Mouse (Mus musculus) ZHBTc4 (cell line): ENCODE data around the gene Cdhr3.
"Not testable (repeated sequence)": the region's sequence is repeated elsewhere in the genome, so short reads cannot be mapped to it uniquely, and the experiment has no call there.

Source experiments
- DNase-seq: peaks from one replicate; pipeline ENCODE4 v3.0.0-alpha.2; 2011; ENCODE audit warnings: low read depth, low spot score

Gene Cdhr3

GRCm38 (mm10) chr12:33076309-33076708 is 16.4 kb downstream of the Cdhr3 start:
- peak; percentile 16 for DNase-seq

DNA sequence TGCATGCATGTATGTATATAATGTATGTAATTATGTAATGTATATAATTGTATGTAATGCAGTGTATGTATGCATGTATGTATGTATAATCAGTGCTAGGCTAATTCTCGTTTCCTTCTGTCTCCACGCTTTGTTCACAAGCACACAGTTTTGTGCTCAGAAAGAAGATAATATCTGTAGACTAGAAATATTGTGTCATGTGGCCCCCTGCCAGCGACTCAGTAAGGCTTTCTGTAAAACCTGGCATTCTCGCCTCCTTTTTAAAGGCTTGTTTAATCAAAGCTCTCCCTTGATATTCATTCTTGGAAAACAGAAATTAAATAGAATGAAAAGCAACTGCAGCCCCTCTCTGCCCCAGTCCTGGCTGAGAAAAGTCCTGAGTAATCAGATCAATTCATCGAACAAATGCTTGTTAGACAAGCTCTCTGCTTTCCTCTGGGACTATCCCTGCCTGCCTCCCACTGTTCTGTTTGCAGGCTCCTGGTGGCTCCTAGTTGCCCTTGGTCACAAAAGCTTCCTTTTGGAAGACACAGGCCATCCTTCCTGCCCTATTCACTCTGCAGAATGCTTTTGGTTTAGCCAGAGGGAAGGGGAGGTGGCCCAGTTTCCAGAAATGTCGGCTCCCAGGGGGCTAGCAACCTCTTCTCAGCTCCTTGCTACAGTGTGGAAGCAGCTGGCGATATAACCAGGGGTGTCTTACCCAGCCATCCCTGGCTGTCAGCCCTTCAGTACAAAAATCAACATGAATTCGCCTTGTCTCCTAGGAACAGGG is 20.6 kb downstream of the Cdhr3 start:
- DNase-seq, result no peak

DNA sequence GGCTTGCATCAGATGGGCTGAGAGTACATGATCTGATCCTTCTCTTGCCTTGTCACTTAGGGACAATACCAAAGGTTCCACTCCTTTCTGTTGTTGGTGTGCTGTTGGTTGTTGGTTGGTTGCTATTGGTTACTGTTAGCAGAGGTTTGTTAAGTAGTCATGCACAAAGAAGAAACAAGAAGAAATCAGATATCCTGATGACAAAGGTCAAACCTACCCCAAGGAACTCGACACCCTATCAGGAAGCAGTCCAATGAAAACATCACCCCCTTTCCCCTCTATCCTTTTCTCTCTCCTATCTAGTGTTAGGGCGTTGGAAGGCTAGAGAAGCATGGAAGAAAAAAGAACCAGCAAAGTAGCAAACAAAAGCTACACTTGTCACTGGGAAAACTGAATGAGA is 23.7 kb downstream of the Cdhr3 start:
- no peak for DNase-seq

- DNase-seq, result no peak
Observed at GRCm38 (mm10) chr12:33066355-33066754, 26.3 kb downstream of the Cdhr3 start.

DNA sequence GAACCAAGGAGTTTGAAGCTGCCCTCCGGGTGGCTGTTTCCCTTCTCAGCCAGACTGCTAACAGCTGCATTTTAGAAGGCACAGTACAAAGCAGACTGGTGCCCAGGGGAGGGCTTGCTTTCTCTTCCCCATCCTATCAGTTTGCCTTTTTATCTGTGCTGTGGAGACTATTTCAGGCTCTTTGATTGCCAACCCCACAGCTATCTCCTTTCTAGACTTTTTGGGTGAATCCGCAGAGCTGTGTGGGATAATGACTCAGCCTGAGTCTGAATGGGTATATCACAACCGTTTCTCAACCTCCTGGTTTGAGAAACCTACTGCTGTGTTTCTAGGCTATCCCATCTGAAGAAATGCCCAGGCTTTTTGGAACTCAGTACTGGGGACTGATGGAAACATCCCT is 27.5 kb downstream of the Cdhr3 start:
- DNase-seq, result no peak

- no peak for DNase-seq
Observed at GRCm38 (mm10) chr12:33064266-33064665, 28.4 kb downstream of the Cdhr3 start.

DNA sequence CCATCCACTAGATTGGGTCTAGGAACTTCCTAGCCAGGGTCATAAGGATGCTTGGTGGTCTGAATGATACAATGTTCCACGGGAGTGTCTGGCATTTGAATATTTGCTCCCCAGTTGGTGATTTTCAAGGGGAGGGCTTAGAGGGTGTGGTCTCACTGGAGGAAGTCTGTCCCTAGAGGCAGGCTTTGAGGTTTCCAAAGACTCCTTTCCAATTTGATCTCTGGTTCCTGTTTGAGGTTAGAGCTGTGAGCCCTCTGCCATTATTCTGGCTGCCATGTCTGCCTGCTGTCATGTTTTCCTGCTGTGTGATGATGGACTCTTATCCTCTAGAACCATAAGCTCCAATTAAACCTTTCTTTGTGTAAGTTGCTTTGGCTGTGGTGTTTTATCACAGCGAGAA is 29.4 kb downstream of the Cdhr3 start:
- DNase-seq, result no peak

DNA sequence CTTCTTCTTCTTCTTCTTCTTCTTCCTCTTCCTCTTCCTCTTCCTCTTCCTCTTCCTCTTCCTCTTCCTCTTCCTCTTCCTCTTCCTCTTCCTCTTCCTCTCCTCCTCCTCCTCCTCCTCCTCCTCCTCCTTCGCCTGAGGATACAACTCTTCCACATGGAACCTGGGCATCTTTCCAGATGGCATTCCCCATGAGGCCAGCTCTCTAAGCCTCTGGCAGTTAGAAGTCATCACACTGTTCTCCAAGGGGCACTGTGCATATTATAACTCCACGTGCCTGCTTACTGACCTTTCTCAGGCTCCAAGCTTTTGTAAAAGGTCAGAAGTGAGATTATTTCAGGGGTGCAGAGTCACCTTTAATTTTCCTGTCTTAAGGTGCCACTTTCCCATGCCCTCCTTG is 30.3 kb downstream of the Cdhr3 start:
- not testable (repeated sequence) for DNase-seq

GRCm38 (mm10) chr12:33061651-33062050 is 31.0 kb downstream of the Cdhr3 start:
- no peak for DNase-seq

DNA sequence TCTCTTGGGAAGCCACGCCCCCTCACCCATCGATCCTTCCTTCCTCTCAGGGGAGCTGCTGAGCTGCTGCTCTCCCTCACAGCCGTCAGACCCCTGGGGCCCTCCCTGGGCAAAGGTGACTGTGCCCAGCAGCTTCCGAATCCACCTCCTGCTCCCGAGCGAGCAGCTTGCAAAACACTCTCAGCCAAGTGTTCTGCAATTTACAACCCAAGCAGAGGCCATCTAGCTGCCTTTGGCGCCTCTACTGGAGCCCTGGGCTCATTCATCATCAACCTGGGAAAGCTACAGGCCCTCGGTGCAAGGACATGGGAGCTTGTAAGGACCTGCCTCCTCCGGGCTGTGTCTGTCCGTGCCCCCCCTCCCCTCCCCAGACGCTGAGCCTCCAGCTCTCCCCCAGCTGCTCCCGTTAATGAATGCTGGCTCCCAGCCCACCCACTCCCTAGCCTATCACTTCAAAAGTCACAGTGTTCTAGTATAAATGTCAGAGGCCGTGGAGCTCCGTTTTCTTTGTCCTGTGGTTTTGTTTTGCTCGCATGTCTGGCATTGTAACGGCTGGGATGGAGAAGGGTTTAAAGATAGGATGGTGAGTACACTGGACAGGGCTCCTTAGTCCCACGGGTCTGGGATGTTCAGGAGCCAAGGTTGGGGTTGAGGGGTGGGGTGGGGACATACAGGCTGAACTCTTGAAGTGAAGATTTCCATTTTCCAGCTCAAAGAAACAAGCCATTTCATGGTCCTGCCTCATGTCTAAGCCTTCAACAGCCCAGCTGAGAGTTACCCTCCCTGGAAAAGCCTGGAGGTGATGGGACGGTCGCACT is 35.2 kb downstream of the Cdhr3 start:
- DNase-seq, result no peak

- no peak for DNase-seq
Observed at GRCm38 (mm10) chr12:33056574-33056973, 36.1 kb downstream of the Cdhr3 start.

- no peak for DNase-seq
Observed at GRCm38 (mm10) chr12:33056074-33056473, 36.6 kb downstream of the Cdhr3 start.

- DNase-seq, result peak; percentile 69
Observed at GRCm38 (mm10) chr12:33053746-33054145, 38.9 kb downstream of the Cdhr3 start.

DNA sequence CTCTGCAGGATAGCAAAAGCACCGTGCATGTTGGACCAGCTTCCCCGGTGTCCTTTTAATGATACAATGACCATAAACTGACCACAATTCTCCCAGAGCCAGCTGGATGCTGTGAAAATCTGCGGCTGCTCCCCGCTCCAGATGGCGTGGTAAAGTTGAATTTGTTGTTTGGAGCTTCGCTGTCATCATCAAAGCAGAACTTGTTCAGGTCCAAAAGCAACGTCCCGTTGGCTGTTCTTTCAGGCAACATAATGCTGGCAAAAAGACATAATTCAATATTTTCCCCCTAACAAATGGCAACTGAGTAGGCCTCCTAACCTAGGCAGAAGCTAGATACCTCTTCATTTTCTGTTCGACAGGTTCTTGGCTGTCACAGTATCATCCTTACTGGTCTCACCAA is 39.4 kb downstream of the Cdhr3 start:
- no peak for DNase-seq

DNA sequence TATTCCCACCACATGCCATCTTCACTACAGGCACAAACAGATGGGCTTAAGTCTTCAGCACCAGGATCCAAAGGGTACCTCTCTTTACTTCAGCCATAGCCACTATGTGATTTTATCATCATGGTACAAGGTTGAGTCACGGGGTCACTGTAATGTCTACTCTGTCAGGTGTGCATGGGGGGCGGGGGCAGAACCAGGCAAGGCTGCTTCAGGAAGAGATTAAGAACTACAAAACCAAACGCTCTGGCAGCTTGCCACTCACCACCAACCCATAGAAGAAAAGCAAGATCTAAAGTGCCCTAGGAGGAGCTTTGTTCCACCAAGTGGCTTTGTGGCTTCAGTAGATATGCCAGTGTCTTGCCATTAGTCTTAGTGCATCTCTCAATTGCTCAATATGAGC is 44.3 kb downstream of the Cdhr3 start:
- DNase-seq, result no peak

DNA sequence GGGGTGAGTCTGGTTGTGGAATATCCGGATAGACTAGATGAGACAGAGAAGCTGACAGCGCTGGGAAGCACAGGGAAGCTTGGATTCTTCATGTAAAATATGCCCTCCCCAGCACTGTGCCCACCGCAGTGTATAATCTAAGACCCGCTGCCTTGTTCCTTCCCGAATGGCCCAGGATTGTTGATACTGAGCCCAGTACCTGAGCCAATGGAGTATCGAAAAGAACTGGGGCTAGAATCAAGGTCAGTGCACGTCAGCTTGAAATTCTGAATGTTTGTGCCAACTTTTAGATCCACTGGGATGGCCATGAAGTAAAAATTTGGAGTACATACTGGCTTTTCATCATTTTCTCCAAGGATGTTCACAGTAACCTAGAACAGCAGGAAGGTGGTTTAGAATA is 46.2 kb downstream of the Cdhr3 start:
- no peak for DNase-seq

GRCm38 (mm10) chr12:33045533-33046361 is 46.9 kb downstream of the Cdhr3 start:
- no peak for DNase-seq

GRCm38 (mm10) chr12:33041476-33041875 is 51.2 kb downstream of the Cdhr3 start:
- no peak for DNase-seq

- no peak for DNase-seq
Observed at GRCm38 (mm10) chr12:33040811-33041210, 51.9 kb downstream of the Cdhr3 start.

DNA sequence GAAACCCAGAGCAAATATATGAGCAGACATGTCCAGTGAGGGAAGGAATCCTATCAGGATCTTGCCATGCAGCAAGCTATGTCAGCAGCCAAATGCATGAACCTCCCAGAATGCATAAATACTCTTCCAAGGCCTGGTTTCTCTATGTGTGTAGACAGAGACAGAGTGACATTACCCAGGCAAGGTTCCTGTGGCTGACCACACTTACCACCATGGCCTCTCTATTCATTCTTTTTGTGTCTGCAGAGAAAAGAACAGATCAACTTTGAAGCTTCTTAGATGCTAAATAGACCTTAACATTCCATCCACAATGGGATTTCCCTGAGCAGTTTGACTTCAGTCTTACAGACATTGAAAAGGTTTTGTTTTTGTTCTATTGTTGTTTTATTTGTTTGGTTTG is 54.0 kb downstream of the Cdhr3 start:
- no peak for DNase-seq

DNA sequence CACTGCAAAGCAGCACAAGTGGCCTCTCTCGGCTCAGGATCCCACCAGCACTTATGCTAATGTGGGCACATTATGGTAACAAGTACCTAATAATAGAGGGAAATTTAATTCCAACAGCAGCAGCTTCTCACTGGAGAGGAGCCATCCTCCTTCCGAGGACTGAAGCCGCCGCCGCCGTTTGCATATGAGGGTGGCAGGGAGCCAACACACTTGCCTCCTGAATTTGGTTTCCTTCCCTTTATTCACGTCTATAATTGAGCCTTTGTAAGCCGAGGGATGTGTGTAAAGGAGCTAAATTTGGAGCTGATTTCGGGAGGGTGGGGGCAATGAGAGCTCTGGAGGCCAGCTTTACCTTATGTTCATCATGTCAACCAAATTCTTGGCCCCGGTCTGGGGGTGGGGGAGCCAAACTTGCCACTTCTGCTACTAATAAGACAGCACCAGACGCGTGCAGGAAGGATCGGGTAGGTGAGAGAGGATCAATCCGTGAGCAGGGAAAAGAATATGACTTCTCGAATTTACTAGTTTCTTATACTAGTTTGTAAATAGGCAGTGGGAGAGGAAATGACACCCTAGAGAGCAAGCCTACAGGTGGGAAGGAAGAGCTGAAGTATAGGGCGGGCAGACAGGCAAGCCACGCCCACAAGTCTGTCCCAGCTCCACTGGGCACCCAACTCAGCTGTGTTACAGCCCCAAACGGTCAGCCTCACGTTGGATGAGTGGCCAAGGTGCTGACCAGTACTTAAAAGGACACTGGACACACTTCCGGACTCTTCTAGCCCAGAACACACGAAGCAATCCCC is 56.8 kb downstream of the Cdhr3 start:
- peak; percentile 76 for DNase-seq
